Mouse (Mus musculus) monocyte, adult 5-6 weeks (primary cell): Measurements from ENCODE around the gene Ggt7. TPM values are rescaled to one million over a fixed set of nuclear protein-coding genes. Genes with fewer than 3 reads are reported as not detected.

Source experiments
- total RNA-seq: library from RNA; stranded (forward); fragments of 200-1000, 200-491, 200-594 nt; gene quantifications from 3 replicates; pipeline ENCODE4 v1.2.3, GENCODE M21; 2017

Ggt7 gene
- total RNA-seq, 1 experiment from 2014 or later, result 1.5 TPM

Other genes with a start within 250 kb of the Ggt7 start
- gene Map1lc3a, start 241.9 kb downstream of the Ggt7 start, total RNA-seq, result 3.6 to 16.5 TPM (median 4.6 TPM) in 3 replicates
- 11.6 to 23.2 TPM (median 12.3 TPM) in 3 replicates for gene Pigu, start 160.8 kb downstream of the Ggt7 start, total RNA-seq
- 17.6 to 83.5 TPM (median 20.0 TPM) in 3 replicates for gene Trp53inp2, start 137.2 kb downstream of the Ggt7 start, total RNA-seq
- 10.9 to 39.1 TPM (median 15.5 TPM) in 3 replicates for gene Ncoa6, start 44.3 kb downstream of the Ggt7 start, total RNA-seq
- 29.5 to 53.8 TPM (median 36.7 TPM) in 3 replicates for gene Acss2, start 289 bp downstream of the Ggt7 start, total RNA-seq
- 30.1 to 47.6 TPM (median 35.5 TPM) in 3 replicates for gene Gss, start 74.6 kb upstream of the Ggt7 start, total RNA-seq
- gene Myh7b, start 93.0 kb upstream of the Ggt7 start, total RNA-seq, result not detected in 3 replicates
- gene Trpc4ap, start 174.1 kb upstream of the Ggt7 start, total RNA-seq, result 98.1 to 149 TPM (median 116 TPM) in 3 replicates
- 28.7 to 43.2 TPM (median 37.4 TPM) in 3 replicates for gene Edem2, start 211.2 kb upstream of the Ggt7 start, total RNA-seq
- not detected in 3 replicates for gene Gm17581, start 217.6 kb upstream of the Ggt7 start, total RNA-seq
- gene Procr, start 232.9 kb upstream of the Ggt7 start, total RNA-seq, result not detected in 3 replicates